Mouse (Mus musculus) lung, postnatal 36 days (tissue): Measurements from ENCODE around the gene 4933417A18Rik.
A peak's percentile ranks its signal among the peaks of the same experiment; 100 is the strongest.
"Not testable (repeated sequence)": the region's sequence is repeated elsewhere in the genome, so short reads cannot be mapped to it uniquely, and the experiment has no call there.

ENCODE experiments used
- DNase-seq: peaks from one replicate; pipeline ENCODE4 v3.0.0; 2022; ENCODE audit warnings: mixed read lengths

4933417A18Rik gene

DNA sequence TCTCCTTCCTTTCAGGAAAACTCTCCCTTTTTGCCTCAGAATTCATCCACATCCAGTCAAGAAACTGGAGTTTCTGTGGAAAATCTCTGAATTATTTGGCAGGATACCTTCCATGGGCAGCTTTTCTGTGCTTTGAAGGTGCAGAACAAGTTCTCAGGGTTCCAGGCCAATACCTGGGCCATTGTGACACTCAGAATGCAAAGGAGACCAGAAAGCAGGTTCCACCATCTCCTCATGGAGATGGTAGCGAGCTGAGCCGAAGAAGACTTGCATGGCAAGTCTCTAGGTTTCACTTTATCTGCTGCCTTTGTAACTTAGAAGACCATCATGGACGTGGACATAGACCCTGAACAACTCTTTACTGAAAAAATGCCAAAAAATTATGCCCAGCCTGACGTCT, at the start of gene 4933417A18Rik, which contains the start of gene Fam217a:
TSS of gene 4933417A18Rik (plus strand) at position 200 of the 400 bp plus-strand sequence.
TSS of gene Fam217a (minus strand) at position 101 of the 400 bp plus-strand sequence.
- DNase-seq: no peak

DNA sequence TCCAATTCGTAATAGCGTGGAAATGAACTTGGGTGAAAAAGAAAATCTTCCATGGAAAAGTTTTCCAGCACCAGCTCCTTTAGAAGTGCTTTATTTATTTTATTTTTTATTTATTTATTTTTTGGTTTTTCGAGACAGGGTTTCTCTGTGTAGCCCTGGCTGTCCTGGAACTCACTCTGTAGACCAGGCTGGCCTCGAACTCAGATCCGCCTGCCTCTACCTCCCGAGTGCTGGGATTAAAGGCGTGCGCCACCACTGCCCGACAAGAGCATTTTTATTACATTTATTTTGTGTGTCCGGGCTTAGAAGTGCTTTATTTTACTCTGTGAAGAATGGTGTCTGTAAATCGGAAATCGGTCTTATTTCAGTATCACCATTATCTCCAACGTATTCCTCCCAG, 49.5 kb upstream of the 4933417A18Rik start:
- DNase-seq: not testable (repeated sequence)

DNA sequence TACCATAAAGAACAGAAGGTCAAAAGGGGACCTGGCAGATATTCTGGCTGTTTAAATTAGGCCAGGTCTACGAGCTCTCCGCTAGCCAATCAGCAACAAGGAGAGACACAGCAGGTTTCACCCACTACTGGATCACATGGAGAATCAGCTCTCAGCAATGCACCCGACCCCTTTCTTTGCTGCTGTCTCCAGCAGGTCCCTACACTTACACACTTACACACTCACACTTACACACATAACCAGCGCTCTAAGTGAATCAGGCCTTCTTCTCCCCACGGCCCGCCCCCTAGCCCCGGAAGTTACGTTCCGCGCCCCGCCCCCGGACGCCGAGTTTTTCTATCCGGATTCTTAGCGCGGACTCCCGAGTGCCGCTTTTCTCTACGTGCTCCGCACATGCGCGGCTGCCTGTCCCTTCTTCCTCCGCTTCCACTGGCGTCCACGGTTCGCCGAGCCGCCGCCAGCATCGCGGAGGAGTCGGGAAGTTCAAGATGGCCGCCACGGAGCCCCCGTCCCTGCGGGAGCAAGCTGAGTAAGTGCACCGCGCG, 49.0 kb upstream of the 4933417A18Rik start, which contains the start of gene Prpf4b:
TSS of gene Prpf4b (plus strand) at position 137 of the 545 bp plus-strand sequence.
- peak; percentile 94 for DNase-seq

DNA sequence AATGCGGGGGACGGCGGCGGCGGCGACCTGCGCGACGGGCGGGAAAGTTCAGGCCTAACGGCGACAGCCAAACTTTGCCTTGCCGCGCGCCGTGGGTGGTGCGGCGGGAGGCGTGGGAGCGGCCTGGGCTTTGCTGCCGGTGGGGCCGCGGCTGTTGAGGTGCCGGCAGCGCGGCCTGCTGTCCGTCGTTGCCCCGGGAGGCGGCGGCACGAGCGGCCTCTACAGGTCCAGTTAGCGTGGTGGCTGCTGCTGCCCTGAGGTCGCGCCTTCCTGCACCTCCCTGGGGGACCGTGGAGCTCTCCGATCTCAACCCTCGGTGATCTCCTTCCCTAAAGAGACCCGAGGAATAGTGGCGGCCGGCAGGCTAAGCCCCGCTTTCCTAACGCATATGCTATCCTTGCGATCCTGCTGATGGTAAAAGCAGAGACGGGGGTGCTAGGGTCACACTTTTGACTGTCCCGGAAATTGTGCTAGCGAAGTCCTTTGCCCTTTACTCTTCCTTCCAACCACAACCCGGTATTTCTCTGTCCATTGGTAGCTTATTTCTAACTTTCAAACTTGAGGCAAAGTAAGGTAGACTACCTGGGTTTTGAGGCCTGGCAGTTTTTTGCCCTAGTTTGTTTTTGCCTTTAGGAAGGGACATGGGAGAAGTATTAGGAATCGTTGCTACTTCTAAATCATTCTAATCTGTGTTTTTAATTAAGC, 48.3 kb upstream of the 4933417A18Rik start:
- peak; percentile 74 for DNase-seq

DNA sequence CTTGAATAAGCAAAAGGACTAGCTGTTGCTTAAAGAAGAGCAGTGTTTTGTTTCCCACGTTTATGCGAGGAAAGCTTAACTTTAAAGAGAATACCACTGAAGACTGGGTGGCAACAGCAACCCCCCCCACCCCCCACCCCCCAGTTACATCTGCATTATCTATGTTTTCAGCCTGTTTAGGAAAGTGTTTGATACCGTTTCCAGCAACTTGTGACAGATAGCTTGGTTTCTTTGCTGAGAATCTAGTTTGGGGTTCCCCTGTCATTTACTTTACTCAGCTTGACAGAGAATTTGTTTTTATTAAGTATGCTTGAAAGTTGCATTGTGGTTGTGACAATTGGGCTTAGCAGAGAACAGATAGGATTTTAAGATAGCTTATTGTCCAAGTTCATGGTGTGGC, 47.7 kb upstream of the 4933417A18Rik start:
- no peak for DNase-seq

DNA sequence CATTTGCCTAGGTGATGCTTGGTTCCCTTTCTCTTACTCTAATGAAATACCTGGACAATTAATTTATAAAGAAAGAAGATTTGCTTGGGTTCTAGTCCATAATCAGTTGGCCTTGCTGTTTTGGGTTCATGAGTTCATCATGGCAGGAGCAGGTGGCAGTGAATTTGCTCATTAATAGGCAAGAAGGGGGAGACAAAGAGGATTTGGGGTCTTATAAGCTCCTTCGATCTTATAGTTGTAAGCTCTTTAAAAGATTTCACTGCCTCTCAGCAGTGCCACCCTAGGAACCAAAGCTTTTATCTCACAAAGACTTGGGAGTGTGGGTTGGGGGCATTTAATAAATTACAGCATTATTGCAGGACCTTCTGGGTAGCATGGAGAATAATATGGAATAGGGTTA, 31.3 kb upstream of the 4933417A18Rik start:
- no peak for DNase-seq

DNA sequence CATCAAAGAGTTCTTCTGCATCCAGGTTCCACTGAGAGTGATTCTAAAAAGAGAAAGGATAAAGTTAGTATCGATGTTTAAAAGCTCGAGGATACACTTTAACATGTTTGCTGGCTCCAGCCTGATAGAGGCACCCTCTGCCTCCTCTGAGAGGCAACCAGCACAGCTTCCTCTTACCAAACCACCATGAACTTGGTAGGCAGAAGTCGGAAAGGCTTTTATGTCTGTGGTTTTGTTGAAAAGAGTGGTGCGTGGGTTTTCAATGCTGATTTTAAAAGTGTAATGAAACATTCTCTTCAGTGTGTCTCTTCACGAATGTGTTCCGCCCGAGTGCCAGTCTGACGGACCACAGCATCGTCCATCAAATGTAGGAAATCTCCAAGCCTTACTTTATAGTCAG, 9.6 kb upstream of the 4933417A18Rik start:
- DNase-seq: peak; percentile 12

DNA sequence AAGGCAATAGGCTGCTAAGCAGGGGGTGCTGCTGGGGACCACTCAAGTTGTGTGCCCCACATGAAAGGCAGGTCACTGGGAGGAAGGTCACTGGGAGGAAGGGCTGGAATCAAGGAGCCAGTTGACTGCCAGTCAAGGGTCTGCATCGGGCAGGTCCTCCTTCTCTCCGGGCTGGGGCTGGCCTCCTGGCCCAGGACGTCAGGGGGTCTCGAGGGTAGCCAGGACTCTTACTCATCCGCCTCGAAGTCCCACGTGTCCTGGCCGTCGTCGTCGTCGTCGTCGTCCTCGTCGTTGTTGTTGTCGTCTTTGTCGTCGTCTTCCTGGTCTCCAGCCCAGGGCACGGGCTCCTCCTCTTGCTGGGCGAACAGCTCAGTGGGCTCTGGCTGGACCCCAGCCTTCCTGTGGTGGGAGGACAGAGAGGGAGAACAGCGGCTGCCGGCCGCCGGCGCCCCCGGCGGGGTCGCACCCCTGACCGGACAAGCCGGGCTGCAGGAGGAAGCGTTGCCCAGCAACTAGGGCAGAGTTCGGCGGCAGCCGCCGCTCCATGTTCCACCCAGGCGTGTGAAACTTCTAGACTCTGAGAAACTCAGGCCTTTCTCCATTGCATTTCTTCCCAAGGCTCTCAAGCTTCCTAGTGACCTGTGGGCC, 7.6 kb upstream of the 4933417A18Rik start:
- no peak for DNase-seq

DNA sequence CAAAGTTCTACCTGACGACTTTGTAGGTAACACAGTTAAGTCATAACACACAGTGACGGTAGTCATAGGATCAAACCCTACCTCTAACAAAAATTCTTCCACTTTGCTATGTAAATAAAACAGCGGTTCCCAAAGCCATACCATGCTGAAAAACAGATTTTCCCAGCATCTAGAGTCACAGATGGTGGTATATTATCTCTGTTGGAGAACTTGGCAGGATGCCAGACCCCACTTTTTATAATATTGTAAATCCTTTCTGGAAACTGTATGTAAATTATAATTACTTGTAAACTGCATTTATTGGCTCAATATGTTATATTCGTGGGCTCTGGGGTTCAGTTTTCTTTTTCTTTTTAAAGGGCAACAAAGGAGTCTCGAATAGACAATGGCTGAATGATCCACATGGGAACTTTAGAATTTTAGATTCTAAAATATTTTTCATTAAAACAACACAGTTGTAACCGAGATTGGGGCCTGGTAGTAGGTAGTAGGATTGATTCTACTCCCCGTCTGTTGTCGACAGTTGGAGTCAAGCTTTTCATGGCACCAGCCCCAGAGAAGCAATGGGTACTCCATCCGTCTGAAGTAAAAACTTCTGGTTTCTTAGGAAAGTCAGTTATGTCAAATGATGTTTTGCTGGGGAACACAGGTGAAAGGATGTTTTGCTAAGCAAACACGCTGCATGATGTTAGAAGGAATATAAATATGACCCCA, 10.9 kb downstream of the 4933417A18Rik start:
- no peak for DNase-seq

DNA sequence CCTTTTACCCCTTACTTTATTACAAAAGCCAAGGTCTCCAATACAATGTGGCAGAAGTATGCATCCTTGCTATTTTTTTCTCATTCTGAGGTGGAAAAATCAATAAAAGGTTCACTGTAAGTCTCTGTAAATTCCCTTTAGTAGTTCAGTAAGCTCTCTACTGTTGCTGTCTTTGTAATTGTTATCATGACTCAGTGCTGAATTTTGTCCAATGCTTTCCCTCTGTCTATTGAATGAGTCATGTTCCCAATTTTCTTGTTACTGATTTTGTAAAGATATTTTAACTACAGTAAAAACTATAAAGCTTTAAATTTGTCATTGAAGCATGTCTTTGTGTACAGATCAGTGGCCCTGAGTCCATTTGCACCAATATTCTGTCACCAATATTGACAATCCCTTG, 18.2 kb downstream of the 4933417A18Rik start:
- DNase-seq: no peak

DNA sequence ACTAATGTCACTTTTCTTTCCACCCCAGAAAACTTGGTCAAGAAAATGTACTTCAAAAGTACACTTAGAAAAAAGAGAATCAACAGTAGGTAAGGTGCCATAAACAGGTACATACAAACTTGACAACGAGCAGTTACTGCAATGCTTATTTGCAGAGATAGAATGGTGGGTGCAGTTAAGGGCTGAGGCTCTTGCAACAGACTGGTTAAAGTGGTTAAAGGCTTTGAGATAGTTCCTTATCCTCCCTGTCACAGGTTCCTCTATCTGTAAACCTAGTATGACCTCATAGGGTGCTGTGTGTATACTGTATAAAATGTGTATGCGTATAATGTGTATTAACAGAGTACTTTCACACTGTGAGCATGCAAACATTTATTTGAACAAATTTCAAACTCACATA, 27.2 kb downstream of the 4933417A18Rik start:
- not testable (repeated sequence) for DNase-seq

DNA sequence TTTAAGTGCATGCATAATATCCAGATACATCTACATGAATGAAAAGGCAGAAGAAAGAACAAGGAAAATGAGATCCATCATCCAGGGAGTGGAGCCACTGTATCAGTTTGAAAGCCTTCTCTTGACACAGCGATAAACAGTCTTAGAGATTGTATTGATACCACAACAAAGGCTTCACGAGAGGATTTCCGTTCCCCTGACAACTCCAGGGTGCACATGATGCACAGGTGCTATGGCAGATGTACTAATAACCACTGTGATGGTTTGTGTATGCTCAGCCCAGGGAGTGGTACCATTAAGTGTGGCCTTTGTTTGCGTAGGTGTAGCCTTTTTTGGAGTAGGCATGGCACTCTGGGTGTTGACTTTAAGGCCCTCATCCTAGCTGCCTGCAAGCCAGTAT, 32.7 kb downstream of the 4933417A18Rik start:
- no peak for DNase-seq

DNA sequence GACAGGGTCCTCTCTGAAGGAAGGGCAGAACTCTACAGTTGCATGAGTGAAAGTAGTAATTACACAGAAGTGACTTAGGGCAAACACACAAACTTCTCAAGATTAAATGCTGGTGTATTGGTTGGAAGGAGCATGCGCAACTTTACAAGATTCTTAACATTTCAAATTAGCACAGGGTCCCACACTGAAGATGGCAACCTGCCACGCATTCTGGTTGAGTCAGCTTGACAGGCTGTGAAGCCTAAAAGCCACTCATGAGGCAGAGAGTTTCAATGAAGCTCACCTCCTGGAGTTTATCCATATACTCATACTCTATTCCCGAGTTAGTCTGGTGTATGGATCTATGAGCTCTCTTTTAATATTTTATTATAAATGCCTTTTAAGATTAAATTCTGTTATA, 33.9 kb downstream of the 4933417A18Rik start:
- not testable (repeated sequence) for DNase-seq

DNA sequence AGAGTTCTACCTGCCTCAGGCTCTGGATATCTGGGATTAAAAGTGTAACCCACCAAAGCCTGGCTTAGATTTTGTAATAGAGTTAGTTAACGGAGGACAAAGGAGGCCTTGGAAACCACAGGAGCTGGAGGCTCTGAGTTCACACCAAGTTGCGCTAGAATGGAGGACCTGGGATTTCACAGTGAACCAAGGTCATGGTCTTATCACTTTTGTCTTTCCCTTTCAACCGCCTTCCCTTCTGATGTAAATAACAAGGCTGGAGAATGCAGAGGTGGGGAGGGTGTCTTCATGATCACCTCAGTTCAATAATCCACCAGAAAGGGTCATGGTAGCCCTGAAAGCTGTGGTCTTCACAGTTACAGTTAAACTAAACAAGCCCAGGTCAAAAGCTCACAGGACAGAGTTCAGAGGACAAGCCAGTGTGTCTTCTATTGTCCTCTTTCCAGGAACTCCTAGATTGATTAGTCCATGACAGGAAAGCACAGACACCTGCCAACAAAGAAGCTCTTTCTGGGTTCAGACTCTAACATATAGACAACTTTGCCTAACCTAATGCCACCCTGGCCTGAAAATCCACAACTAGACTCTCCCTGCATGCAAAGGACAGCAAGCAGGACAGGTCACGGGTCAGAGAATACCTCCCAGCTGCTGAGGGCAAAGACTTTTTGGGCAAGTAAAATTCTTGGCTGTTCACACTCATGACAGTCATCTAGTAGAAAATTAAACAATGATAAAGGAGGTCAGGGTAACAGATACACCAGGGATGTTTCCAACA, 37.0 kb downstream of the 4933417A18Rik start:
- DNase-seq: no peak

DNA sequence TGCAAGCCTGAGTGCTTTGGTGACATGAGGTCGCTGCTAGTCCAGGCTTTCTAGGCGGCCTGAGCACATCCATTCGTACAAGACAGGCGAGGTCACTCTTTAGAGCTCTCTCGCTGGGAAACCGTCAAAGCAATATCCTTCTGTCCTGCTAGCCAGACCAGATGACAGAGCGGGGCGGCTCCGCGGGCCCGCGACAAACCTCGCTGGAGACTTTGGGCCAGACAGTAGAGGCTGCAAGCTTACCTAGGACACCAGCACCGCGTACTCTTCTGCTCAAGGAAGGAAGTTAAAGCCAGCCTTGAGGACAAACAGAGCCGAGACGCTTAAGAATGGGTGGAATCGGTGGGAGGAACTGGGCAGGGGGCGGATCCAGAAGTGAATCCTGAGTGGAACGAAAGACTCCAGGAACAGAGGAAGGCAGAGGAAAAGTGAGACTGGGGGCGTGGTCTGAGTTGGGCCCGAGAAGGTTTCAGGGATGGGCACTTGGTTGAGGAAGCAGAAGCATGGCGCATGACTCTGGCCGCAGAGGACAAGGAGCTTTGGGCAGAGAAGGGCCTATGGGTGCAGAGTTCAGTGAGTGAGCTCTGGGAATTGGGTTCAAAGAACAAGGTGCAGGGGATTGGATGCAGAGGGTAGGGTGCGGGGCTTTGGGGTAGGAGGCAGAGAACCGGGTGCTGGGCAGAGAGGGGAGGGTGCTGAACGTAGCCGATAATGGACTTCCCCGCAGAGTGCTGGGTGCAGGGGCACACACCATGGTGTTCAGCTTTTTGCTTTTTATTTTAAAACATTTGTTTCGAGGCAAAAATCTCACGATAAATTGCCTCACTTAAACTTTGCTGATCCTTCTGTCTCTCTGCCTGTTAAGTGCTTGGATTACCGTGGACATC, 39.5 kb downstream of the 4933417A18Rik start, which contains the start of gene Eci3:
TSS of gene Eci3 (minus strand) at position 300 of the 887 bp plus-strand sequence.
- peak; percentile 68 for DNase-seq

DNA sequence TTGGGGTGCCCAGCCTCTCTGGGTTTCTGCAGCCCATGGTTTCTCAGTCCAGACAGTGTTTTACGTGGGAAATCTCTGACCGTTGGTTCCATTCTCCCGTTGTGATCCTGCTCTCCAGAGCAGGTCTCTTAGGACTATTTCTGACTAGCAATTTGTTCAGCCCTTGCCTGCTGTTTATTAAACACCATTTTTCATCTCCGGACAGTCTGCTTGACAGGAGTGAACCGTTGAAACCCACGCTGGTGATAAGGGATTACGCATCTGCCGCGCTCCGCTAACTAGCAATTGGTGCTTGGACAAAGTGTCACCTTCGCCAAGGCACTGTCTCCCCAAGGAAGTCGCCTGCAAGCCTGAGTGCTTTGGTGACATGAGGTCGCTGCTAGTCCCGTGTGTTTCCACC, 40.2 kb downstream of the 4933417A18Rik start:
- no peak for DNase-seq

DNA sequence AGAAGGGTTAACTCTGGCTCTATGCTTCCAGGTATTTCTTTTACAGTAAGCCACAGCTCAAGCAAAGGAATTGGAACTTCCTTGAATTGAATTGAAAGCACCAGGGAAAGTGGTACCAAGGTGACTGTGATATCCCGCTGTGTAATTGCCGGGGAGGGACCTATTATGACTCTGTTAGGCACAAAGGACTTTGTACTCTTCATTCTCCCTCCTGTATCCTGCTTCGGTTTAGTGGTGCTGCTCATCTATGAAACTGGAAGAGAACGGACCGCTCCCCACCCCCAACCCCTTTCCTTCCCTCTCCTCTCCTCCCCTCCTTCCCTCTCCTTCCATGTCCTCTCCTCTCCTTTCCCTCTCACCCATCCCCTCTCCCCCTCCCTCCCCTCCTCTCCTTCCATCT, 40.7 kb downstream of the 4933417A18Rik start:
- DNase-seq: no peak

DNA sequence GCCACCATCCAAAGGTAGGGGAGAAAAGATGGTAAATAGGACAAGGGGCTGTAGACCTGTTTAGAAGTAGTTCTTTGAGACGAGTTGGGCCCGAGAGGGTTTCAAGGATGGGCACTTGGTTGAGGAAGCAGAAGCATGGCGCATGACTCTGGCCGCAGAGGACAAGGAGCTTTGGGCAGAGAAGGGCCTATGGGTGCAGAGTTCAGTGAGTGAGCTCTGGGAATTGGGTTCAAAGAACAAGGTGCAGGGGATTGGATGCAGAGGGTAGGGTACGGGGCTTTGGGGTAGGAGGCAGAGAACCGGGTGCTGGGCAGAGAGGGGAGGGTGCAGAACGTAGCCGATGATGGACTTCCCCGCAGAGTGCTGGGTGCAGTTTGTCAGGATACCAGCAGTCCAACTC, 41.4 kb downstream of the 4933417A18Rik start:
- DNase-seq: not testable (repeated sequence)

DNA sequence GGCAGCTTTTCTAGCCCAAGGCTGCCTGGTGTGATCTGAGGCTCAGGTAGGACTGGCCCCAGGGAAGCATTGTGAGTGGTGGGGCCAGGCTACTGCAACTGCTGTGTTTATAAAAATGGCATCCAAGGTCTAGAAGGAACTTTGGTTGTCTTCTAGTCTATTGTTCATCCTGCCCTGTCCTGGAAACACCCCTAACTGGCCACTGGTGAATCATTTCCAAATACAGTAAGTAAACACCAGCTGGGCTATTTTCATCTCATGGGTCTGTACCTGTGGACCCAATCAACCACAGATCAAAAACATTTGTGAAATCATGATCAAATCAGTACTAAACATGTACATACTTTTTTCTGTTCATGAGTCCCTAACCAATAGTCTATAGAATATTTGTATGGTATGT, 48.2 kb downstream of the 4933417A18Rik start:
- not testable (repeated sequence) for DNase-seq

DNA sequence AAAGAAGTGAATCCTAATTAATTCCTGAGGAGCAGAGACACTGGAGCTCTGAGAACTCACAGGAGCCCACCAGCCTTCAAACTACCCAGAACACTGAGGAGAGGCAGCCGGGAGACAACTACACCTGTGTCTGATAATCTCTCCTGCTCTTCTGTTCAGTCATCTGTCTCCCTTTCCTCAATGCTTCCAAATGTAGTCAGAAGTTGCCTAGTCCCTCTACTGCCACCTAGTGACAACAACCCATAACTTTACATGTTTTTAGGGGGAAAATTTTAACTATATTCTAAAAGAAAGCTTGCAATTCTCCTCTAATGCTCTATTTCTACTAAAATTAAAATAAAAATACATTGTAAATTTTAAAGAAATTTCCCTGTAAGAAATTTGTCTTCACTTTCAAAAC, 48.9 kb downstream of the 4933417A18Rik start:
- DNase-seq: peak; percentile 53

DNA sequence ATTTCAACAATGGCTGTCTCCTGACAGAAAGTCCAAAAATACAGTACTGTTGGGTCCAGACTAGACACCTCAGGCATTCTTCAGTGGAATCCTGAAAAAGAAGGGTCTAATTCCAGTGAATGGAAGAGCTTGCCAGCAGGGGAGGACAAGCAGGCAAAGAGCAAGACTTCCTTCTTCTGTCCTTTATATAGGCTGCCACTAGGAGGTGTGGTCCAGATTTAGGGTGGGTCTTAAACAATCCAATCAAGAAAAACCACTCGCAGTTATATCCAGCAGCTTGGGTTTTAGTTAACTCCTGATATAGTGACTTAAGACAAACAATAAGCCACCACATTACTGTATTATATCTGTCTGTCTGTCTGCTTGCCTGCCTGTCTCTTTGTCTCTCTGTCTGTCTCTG, 49.6 kb downstream of the 4933417A18Rik start:
- DNase-seq: no peak
